Mouse (Mus musculus) forelimb bud, embryonic 11.5 days (tissue): ENCODE results near the gene Luc7l3.

ENCODE experiments used
- DNase-seq: peaks from one replicate; pipeline ENCODE4 v3.0.0-alpha.2; 2012; ENCODE audit warnings: low read depth, low spot score

Luc7l3 gene

DNA sequence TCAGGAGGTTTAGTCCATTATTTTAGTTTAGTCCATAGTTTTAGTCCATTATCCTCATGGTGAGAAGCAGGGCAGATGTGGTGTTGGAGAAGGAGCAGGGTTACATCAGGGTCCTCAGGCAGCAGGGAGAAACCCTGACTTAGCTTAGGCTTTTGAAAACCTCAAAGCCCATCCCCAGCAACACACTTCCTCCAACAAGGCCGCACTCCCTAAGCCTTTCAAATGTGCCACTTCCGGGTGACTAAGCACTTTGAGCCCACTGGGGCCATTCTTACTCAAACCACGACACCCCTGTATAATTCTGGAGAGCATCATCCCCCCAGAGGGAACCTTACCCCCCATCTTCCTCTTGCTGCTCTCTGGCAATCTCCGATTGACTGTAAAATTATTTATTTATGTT lies 62.0 kb downstream of the Luc7l3 start:
- no peak for DNase-seq

DNA sequence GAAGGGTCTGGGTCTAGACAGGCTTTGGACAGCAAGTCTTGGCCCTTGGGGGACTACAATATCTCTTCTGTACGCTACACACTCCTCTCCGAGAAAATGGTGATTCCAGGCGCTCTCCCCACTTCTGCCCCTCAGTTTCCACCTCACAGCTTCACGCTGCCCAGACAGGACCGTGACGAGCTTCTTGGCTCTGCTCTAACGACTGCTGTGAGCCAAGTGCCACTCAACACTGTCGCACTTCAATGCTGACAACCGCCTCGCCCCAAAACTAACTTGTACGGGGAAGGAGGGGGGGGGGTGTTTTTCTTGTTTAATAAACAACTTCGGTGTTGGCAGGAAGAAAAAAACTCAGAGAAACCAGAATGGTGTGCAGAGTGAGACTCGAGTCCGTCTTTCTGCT lies 63.8 kb downstream of the Luc7l3 start:
- DNase-seq: no peak

- DNase-seq: no peak
These were observed 66.1 kb downstream of the Luc7l3 start for GRCm38 (mm10) chr11:94255733-94256132.

GRCm38 (mm10) chr11:94253691-94254090 lies 68.1 kb downstream of the Luc7l3 start:
- no peak for DNase-seq

GRCm38 (mm10) chr11:94253156-94253555 lies 68.6 kb downstream of the Luc7l3 start:
- no peak for DNase-seq

DNA sequence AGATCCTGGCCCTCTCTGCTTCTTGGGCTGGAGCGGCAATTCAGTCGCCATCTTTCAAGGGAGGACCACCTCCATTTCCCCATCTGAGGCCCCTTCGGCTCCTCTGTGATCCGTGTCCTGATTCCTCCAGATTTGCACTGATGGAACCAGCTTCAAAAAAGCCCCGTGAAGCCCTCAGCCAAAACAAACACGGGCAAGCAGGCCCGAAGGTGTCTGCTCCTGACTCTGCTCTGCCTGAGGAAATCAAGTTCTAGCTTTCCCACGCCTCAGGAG lies 75.1 kb downstream of the Luc7l3 start:
- DNase-seq: no peak

- peak; percentile 91 for DNase-seq
These were observed 75.6 kb downstream of the Luc7l3 start, which contains the start of gene Wfikkn2 for GRCm38 (mm10) chr11:94245955-94246788. Gene Wfikkn2 (minus strand): TSS chr11:94246005.

DNA sequence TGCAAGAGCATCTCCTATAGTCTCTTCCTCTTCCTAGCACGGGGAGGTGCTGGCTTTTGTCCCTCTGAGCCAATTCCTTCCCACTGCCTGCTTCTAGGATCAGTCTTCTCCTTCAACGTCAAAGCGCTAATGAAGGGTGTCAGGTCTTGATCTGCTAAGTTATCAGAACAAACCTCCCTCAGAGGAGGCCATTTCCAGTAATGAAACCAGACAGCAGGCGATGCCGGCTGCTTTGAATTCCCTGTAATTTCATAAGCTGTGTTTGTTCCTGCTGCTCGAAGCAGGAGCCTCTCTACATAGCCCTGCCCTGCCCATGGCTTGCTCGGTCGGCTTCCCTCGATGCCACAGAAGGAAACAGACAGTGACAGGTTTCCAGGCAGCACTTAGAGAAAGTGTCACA lies 77.4 kb downstream of the Luc7l3 start:
- DNase-seq: no peak

DNA sequence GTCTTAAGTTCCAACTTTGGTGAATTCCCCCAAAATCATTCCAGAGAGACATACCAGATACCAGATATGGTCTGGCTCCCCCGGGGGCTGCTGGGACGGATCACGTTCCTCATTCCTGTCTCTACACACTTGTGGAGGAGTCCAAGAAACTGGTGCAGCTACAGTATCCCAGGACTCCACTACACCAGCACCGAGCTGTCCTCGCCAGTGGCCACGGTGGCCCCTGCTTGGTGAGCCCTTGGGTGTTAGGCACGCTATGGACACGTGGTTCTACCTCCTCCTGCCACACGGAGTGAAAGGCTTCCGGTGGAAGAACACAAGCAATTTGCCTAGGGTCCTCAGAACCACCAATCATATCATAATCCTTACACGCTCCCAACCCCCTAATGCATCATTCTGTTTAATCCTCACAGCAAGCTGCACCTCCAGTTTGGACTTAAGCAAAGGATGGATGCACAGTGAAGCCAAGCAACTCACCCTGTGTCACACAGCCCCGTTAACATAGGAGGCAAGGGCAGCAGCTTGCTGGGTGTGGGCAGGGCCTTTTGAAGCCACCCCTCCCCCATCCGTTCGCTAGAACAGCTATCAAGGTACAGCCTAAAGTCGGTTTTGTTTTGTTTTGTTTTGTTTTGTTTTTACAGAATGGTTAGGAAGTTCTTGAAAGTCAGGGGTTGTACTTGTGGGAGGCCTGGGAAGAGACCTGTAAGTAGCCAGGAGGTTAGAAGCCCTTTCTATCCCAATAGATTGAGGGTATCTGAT lies 78.2 kb downstream of the Luc7l3 start:
- no peak for DNase-seq

GRCm38 (mm10) chr11:94242760-94243421 lies 78.9 kb downstream of the Luc7l3 start:
- DNase-seq: peak; percentile 84

GRCm38 (mm10) chr11:94239706-94240105 lies 82.1 kb downstream of the Luc7l3 start:
- DNase-seq: no peak

- DNase-seq: no peak
These were observed 83.0 kb downstream of the Luc7l3 start for GRCm38 (mm10) chr11:94238786-94239185.
